Mouse (Mus musculus) G1E (cell line): ENCODE data around the gene Copz1. TPM values are rescaled to one million over a fixed set of nuclear protein-coding genes. Genes with fewer than 3 reads are reported as not detected.

Experiments
- ATAC-seq: 2 replicates; pipeline ENCODE4 v1.8.0; 2016; ENCODE audit warnings: mild to moderate bottlenecking; ENCODE audit not compliant: insufficient number of reproducible peaks, poor library complexity, low FRiP score, severe bottlenecking; ENCODE audit errors: extremely low read depth
- DNase-seq: peaks from one replicate; pipeline ENCODE4 v3.0.0; 2012; ENCODE audit warnings: low spot score
- H3K27me3 ChIP-seq: 2 replicates; pipeline ENCODE4 v1.6.1; 2012; ENCODE audit warnings: mild to moderate bottlenecking, low read length, inconsistent platforms; ENCODE audit not compliant: insufficient read depth
- H3K36me3 ChIP-seq: replicated peaks from 2 replicates; pipeline ENCODE3; 2012; ENCODE audit warnings: mild to moderate bottlenecking, inconsistent platforms
- H3K4me1 ChIP-seq: 2 replicates; pipeline ENCODE4 v1.6.1; 2012; ENCODE audit warnings: low read depth, low read length, inconsistent platforms, mixed read lengths; ENCODE audit not compliant: insufficient read depth
- H3K4me3 ChIP-seq: 2 replicates; pipeline ENCODE4 v1.5.1; 2012; ENCODE audit warnings: low read depth, mild to moderate bottlenecking, inconsistent platforms, low read length, moderate library complexity, mixed read lengths
- H3K9me3 ChIP-seq: replicated peaks from 2 replicates; pipeline ENCODE4 v1.6.1; 2012; ENCODE audit warnings: inconsistent platforms
- CTCF ChIP-seq: IDR thresholded peaks from 2 replicates; pipeline ENCODE4 v1.5.1; 2012; ENCODE audit warnings: low read depth, low read length, inconsistent platforms, mixed read lengths
- GATA1 ChIP-seq: IDR thresholded peaks from 2 replicates; pipeline ENCODE4 v1.6.1; 2012; ENCODE audit warnings: borderline replicate concordance, low read length, inconsistent platforms, mixed read lengths
- GATA2 ChIP-seq: IDR thresholded peaks from 2 replicates; pipeline ENCODE4 v1.6.1; 2012; ENCODE audit warnings: low read depth, low read length, inconsistent platforms, borderline replicate concordance
- POLR2AphosphoS5 ChIP-seq: IDR thresholded peaks from 2 replicates; pipeline ENCODE4 v1.6.1; 2012; ENCODE audit warnings: low read depth, low read length, inconsistent platforms; ENCODE audit not compliant: insufficient replicate concordance
- TAL1 ChIP-seq: conservative IDR thresholded peaks from 2 replicates; pipeline ENCODE4 v1.6.1; 2012; ENCODE audit warnings: low read depth, low read length, inconsistent platforms, mixed read lengths
- polyA plus RNA-seq: library from polyadenylated mRNA; stranded (reverse); fragments of >175 nt; gene quantifications from 2 replicates; pipeline ENCODE4 v1.2.3, GENCODE M21; 2012
- total RNA-seq, 2 experiments: library from RNA; stranded (forward) in 1 of 2; stranded (reverse) in 1 of 2; fragments of 200-1000 nt in 1 of 2; fragments of >200 nt in 1 of 2; fragmentation: Nextera tagmentation in 1 of 2; gene quantifications; 2 replicates each; pipeline ENCODE4 v1.2.3; 2014 to 2017

Gene Copz1
- total and polyA plus RNA-seq, 3 experiments, result 97.2 to 494 (median 182) TPM

DNA sequence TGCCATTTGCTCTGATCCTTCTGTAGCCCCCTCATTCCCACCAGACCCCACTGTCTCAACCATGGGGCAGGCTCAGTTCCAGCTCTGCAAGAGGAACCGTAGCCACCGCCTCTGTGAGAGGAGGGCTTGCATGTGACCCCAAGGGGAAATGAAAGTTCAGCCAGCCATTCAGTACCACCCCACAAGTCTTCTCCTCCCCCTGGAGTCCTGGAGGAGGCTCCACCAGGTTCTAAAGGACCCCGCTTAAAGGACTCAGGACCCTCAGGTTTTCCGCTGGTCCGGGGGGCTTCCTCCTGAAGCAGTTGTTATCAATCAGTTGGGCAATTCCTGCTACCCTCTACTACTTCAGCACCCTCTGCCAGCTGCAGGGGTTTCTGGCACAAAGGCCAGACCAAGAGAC, 61.2 kb downstream of the Copz1 start:
- H3K27me3 ChIP-seq, result no peaks in the 10 kb centered on the region
- TF ChIP-seq CTCF (no peak), GATA2 (no peak), POLR2AphosphoS5 (no peak), GATA1 (no peak), TAL1 (no peak)
- ATAC-seq, result no peak
- DNase-seq, result no peak
- no peak overlapping the region; the same call in 1 of the 2 replicates for H3K4me3 ChIP-seq
- H3K4me1 ChIP-seq, result peaks cover 71% of the 10 kb centered on the region
- H3K9me3 ChIP-seq, result no peaks in the 10 kb centered on the region
- peaks cover 93% of the 10 kb centered on the region for H3K36me3 ChIP-seq

DNA sequence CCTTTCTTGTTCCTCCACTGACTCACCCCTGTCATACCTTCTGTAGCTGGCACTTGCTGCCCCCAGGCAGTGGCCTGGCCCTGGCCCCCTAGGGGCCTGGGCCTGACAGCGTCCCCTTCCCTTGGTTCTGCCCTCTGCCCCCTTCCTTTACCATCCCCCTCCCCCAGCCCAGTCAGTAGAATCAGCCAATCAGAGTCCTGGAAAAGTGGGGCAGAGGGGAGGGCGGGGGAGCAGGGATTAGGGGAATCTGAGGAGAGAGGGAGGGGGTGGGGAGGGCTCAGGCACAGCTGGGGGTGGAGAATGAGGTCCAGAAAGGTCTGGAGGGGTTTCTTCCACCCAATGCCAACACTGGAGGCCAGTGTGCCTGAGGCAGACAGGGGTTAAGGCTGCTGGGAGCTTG, 61.7 kb downstream of the Copz1 start:
- ATAC-seq, result no peak
- Histone ChIP-seq H3K4me1 (peaks cover 72% of the 10 kb centered on the region), H3K9me3 (no peaks in the 10 kb centered on the region), H3K4me3 (no peak overlapping the region; the same call in 1 of the 2 replicates), H3K36me3 (peaks cover 92% of the 10 kb centered on the region), H3K27me3 (no peaks in the 10 kb centered on the region)
- TF ChIP-seq CTCF, result no peak
- no peak for TF ChIP-seq TAL1
- TF ChIP-seq POLR2AphosphoS5, result no peak
- TF ChIP-seq GATA2, result no peak
- TF ChIP-seq GATA1, result no peak
- DNase-seq, result no peak

DNA sequence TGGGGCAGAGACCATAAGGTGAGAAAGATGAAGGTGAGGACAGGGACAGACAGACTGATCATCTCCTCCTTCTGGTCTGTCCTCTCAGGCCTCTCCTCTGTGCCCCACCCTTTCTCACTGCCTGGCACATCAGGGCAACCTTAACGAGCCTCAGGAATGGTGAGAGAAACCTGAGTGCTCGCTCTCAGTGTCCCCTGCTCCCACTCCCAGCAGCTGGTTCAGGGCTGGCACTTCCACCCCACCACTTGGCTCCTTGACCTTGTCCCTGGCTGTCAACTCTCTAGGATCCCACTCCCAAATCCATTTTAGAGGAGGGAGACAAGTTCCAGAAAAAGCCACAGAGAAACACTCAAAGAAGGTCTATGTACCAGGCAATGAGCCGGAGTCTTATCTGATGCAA, 62.5 kb downstream of the Copz1 start:
- TF ChIP-seq TAL1, result no peak
- no peak for TF ChIP-seq GATA2
- no peak for TF ChIP-seq POLR2AphosphoS5
- no peak for TF ChIP-seq GATA1
- TF ChIP-seq CTCF, result no peak
- DNase-seq (no peak), ATAC-seq (no peak)
- H3K4me1 ChIP-seq, result peaks cover 71% of the 10 kb centered on the region
- no peaks in the 10 kb centered on the region for H3K27me3 ChIP-seq
- peaks cover 84% of the 10 kb centered on the region for H3K36me3 ChIP-seq
- no peak overlapping the region; the same call in 1 of the 2 replicates for H3K4me3 ChIP-seq
- H3K9me3 ChIP-seq, result no peaks in the 10 kb centered on the region

DNA sequence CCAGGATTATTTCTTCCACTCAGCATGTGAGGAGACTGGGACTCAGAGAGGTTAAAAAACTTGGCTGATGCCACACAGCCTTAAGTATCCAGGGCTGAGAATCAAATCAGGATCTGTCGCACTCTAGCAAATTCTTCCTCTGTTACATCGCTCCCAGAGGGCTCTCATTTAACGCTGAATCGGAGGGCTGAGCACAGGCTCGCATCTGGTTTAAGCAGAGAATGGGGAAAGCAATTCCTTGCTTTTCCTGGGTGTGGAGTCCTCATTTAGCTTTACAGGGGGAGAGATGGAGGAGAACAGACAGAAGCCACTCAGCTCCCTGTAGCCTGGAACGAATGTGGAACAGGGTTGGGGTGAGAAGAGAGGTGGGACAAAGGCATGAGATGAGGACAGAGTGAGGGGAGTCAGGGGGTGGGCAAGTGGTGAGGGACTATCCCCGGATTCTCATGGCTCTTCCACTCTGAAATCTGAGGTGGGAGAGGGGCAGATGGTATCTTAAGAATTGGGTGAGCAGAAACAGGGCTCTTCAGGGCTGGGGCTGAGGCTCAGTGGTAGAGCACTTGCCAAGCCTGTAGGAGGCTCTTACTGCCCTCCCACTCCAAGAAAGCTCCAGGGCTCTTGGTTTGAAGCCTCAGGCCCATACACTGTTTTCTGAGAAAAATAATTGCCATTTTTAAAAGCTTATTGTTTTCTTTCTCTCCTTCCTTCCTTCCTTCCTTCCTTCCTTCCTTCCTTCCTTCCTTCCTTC, 63.1 kb downstream of the Copz1 start:
- H3K4me1 ChIP-seq, result peaks cover 75% of the 10 kb centered on the region
- H3K36me3 ChIP-seq, result peaks cover 78% of the 10 kb centered on the region
- no peak for ATAC-seq
- DNase-seq, result no peak
- H3K9me3 ChIP-seq, result no peaks in the 10 kb centered on the region
- no peaks in the 10 kb centered on the region for H3K27me3 ChIP-seq
- no peak overlapping the region for H3K4me3 ChIP-seq
- TF ChIP-seq GATA1 (no peak), CTCF (no peak), POLR2AphosphoS5 (no peak), TAL1 (no peak), GATA2 (no peak)

DNA sequence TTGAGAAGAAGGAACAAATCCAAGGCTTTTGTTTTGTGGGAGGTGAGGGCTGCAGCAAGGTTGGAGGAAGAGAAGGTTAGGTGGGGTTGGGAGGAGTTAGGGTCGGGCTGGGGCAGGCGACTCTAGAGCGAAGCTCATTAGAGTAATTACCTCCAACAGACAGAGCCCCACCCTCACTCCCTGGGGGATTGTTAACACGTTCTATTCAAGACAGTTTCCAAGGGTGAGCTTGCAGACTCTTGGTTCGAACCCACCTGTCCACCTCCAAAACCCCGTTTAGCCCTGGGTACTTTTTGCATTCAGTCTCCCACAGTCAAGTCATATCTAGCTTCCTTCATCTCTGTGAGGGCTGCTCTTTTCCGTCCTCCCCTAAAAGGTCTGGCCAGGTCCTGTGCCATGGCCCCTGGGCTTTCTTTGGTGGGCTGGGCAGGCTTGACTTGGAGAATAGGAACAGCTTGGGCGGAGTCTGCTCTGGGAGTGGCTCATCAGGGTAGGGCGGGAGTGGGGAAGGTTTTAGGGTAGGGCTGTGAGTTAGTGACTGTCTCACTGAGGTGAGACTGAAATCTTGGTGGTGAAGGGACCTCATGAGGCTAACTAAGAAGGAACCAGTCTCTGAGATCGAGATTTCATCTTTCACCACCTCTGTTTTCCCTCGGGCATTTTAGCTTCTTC, 64.6 kb downstream of the Copz1 start:
- no peak for ATAC-seq
- no peaks in the 10 kb centered on the region; the same call in 1 of the 2 replicates for H3K27me3 ChIP-seq
- peak overlapping the region; percentile 40; the same call in 1 of the 2 replicates for H3K4me3 ChIP-seq
- TF ChIP-seq GATA2, result no peak
- TF ChIP-seq CTCF, result no peak
- TF ChIP-seq TAL1, result no peak
- TF ChIP-seq POLR2AphosphoS5, result no peak
- TF ChIP-seq GATA1, result no peak
- no peaks in the 10 kb centered on the region for H3K9me3 ChIP-seq
- peaks cover 73% of the 10 kb centered on the region for H3K36me3 ChIP-seq
- H3K4me1 ChIP-seq, result peaks cover 89% of the 10 kb centered on the region
- no peak for DNase-seq

DNA sequence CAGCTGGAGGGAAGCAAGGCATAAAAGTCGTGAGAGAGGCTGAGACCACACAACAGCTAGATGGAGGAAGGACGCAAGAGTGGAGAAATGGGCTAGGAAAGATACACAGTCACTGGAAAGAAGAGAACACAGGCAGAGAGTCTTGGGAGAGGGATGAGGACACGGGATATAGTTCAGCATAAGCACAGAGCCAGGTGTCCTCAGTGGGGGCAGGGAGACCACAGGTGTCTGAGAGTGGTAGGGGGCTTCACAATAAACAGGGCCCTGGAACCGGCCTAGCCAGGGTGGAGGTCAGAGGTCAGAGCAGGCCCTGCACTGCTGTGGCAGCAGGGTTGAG, 66.3 kb downstream of the Copz1 start:
- no peaks in the 10 kb centered on the region for H3K9me3 ChIP-seq
- peaks cover 85% of the 10 kb centered on the region for H3K4me1 ChIP-seq
- peaks cover 67% of the 10 kb centered on the region for H3K36me3 ChIP-seq
- ATAC-seq, result no peak
- DNase-seq, result no peak
- no peak for TF ChIP-seq GATA2
- no peak for TF ChIP-seq CTCF
- TF ChIP-seq POLR2AphosphoS5, result no peak
- no peak for TF ChIP-seq TAL1
- no peak for TF ChIP-seq GATA1
- peak overlapping the region; percentile 82 for H3K4me3 ChIP-seq
- no peaks in the 10 kb centered on the region; the same call in 1 of the 2 replicates for H3K27me3 ChIP-seq
